Mouse (Mus musculus): Measurements from ENCODE around the gene Gm20388.
"Not testable (repeated sequence)": the region's sequence is repeated elsewhere in the genome, so short reads cannot be mapped to it uniquely, and the experiment has no call there.

Gene Gm20388

GRCm38 (mm10) chr8:121296082-121296481, 1385.4 kb downstream of the Gm20388 start:
- no peak for DNase-seq (ENCODE audit: low spot score in 2 of 2)

DNA sequence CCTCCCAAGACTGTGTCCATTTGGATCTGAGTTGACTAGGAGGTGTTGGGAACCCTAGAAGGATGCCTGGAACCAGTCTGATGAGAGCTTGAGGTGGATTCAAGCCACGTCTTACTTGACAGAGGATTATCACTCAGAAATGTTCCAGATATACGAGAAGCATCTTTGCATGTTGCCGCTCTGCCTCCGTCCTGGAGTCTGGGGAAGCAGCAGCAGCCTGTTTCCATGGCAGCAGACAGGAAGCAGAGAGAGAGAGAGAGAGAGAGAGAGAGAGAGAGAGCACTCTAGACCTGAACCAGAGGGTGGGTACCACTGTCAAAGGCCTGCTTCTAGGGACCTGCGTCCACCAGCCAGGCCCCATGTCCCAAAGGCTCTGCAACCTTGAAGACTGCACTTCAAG, 1386.0 kb downstream of the Gm20388 start:
- no peak for DNase-seq (ENCODE audit: low spot score in 2 of 2)

GRCm38 (mm10) chr8:121297299-121297698, 1386.7 kb downstream of the Gm20388 start:
- no peak for DNase-seq (ENCODE audit: low spot score in 2 of 2)

- no peak for DNase-seq (ENCODE audit: low spot score in 2 of 2)
Measured at GRCm38 (mm10) chr8:121300066-121300465, 1389.4 kb downstream of the Gm20388 start.

DNA sequence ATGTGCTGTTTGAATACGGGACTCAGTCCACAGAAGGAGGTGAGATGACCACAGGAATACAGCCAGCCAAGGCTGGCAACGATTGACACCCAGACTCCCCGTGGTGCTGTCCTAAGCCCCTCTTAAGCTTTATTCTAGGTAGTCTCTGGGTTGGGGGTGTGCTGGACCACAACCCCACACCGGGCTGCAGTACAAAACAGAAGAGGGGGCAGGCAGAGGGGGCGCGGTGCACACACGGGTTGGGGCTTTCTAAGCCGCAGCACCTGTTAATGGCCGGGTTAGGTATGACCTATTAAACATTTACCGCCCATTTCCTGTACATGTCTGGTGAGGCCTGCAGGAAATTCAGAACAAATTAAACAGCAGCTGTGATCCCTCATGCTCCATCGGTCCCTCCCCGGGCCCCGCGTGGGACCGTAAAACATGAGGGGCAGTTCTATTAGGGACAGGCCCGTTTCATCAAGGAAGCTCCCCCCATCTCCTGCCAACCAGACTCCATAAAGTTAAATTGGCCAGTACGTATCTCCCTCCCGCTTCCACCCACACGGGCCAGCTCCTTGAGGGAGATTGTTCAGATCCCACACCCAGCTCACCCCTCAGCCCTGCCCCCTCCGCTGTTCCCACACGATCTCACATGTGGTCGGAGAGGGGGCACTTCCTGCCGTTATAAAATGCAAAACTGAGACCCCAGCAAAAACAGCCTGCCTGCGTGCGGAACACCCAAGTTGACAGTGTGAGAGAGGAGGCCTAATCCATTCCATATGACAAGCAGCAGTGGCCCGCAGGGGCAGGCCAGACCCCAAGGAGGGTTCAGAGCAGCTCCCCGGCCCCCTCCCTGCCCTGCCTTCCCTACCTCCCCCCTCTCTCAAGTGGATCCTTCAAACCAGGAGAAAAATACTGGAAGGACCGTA, 1390.1 kb downstream of the Gm20388 start:
- no peak for DNase-seq (ENCODE audit: low spot score in 2 of 2)

GRCm38 (mm10) chr8:121301431-121301830, 1390.8 kb downstream of the Gm20388 start:
- no peak for DNase-seq (ENCODE audit: low spot score in 2 of 2)

DNA sequence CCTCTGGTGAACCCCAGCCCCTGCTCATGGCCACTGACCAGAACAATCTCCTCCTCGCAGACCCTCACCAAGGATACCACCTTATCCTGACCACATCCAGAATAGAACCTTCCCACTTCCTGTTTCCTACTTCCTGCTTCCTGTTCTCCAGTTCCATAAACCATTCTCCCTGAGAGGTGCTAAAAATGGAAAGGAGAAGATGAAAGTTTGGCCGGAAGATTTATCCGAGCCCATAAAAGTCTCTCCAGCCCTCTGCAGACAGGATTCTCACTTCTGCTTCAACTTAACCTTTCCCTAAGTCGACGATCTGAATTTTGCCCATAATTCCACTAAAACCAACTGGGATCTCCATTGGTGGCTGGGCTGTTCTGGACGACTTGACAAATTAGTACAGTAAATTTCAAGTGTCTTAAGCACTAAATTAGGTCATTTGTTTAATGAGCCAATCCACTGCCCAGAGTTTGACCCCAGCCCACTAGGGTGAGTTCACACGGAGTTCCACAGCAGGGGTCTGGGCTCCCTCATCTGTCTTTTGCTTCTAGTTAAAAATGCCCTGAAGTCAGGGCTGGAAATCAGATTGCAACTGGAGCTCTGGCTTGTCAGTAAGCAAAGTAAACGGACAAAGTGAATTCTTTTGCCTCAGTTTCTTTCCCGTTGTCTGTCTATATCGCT, 1391.5 kb downstream of the Gm20388 start:
- no peak for DNase-seq (ENCODE audit: low spot score in 2 of 2)

- no peak for DNase-seq (ENCODE audit: low spot score in 2 of 2)
Measured at GRCm38 (mm10) chr8:121307723-121308122, 1397.1 kb downstream of the Gm20388 start.

DNA sequence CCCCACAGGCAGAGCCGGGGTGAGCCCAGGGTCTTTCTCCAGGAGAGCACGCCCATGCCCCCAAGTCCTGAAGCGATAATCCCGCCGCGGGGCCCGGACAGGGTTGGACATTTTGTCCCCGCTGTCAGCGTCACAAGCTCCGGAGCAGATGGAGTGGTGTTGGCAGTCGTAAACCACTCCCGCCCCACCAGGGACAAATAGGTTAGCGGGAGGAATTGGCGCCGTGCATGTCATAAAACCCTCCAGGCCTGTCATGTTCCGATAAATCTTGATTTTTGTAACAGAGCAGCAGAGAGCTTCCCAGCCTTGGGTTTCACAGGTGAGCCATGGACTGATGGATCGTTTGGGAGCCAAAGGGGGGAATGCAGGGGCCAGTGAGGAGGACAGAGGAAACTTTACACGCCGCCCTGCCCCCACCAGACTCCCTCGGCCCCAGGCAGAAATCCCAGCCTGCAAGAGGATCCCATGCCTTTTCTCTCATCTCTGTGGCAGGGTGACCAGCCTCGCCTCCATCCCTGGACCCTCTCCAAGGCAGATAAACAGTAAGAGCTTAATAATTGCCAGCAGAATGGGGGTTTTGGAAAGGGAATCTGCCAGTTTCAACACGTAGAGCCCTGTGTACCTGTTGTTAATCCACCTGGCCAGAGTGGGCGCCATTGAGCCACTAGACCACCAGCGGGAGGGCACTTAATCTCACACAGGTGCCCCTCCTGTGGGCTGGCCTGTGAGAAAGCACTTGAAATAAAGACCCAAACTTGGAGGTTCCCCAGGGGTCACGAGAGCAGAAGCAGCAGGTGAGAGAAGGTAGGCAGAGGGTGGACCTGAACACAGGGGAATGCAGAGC, 1400.6 kb downstream of the Gm20388 start:
- DNase-seq (ENCODE audit: low spot score in 2 of 2): no peak

- DNase-seq (ENCODE audit: low spot score in 2 of 2): no peak
Measured at GRCm38 (mm10) chr8:121313458-121313857, 1402.8 kb downstream of the Gm20388 start.

GRCm38 (mm10) chr8:121314036-121314435, 1403.4 kb downstream of the Gm20388 start:
- no peak for DNase-seq (ENCODE audit: low spot score in 2 of 2)

DNA sequence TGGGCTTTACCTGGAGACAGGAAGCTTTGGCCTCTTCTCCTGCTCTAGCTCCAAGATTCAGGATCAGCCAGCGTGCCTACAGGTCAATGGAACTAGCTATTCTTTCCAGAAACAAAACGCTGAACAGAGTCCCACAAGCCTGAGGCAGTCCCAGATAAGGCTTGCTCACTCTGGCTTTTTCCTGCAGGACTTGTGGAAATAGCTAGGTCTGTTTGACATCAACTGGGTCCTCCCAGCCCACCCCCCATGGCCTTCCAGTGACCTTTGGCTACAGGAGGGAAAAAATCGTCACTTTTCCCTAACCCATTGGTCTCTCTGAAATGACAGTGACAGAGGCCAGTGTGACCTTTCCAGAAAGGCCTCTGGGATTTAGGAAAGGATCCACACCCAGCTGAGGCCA, 1404.9 kb downstream of the Gm20388 start:
- DNase-seq (ENCODE audit: low spot score in 2 of 2): no peak

- DNase-seq (ENCODE audit: low spot score in 2 of 2): no peak
Measured at GRCm38 (mm10) chr8:121316009-121316408, 1405.4 kb downstream of the Gm20388 start.

DNA sequence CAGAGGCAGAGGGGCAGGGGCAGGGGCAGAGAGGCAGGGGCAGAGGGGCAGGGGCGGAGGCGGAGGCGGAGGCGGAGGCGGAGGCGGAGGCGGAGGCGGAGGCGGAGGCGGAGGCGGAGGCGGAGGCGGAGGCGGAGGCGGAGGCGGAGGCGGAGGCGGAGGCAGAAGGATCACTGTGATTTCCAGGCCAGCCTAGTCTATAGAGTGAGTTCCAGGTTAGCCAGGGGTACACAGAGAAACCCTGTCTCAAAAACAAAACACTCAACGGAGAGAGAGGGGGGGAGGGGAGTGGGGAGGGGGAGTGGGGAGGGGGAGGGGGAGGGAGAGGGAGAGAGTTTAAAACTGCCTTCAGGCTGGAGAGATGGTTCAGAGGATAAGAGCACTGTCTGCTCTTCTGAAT, 1408.1 kb downstream of the Gm20388 start:
- DNase-seq (ENCODE audit: low spot score in 2 of 2): not testable (repeated sequence)

DNA sequence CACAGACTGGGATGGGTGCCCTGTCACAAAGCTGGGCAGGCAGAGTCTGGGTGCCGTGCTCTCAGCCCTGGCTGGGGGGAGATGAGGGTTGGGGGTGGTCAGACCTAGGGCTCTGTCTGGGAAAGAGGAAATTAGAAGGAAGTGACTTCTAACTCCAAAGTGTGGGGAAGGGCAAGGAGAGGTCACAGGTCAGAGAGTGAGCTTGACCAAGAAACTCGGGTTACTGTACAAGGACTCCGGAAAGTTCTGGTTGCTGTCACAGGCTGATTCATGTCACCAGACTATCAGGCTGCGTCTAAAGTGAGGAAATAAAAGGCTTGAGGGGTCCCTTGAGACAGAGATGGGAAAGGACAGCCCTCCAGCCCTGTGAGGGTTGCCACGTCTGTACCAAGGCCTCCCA, 1408.8 kb downstream of the Gm20388 start:
- DNase-seq (ENCODE audit: low spot score in 2 of 2): no peak

DNA sequence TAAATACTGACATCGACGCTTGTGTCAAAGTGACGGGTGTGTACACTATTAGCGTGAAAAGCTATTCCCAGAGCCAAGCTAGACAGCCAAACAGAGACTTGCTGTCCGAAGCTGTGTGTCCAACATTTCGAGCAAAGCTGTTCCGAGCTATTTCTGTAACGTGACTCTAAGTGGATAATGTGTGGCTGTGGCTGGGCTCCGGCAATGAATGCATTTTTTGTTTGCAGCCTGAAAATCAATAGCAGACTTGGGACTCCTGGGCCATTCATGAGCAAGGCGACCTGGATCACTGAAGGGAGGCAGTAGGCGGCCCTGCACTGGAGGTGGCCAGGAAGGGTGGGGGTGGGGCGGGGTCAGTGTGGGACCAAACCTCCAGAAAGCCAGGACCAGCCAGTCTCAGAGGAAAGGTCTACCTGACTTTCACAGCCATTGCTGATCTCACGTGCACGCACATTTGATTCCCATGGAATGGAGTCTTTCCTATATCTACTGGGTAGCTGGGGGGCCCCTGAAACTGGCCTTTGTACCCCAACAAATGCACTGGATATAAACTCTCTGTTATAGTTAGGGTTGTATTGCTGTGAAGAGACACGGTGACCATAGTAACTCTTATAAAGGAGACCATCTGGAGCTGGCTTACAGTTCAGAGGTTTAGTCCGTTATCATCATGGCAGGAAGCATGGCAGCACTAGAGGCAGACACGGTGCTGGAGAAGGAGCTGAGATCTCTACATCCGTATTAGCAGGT, 1415.7 kb downstream of the Gm20388 start:
- DNase-seq (ENCODE audit: low spot score in 2 of 2): no peak

DNA sequence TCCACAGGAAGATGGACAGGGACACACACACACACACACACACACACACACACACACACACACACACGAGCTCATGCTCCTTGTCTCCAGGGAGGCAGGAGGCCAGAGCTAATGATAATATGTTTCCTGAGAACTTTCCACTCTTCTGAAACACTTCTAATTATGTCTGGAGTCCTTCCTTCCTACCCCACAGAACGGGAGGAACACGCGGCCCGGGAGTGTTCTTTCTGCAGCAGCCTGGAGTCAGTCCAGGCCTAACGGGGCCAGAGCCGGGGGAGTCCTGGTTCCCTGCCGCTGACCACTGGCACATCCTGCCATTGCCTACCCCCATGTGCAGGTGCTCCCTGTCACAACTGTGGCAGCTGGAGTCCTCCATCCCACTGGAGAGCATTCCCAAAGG, 1421.8 kb downstream of the Gm20388 start:
- DNase-seq (ENCODE audit: low spot score in 2 of 2): no peak

- DNase-seq (ENCODE audit: low spot score in 2 of 2): no peak
Measured at GRCm38 (mm10) chr8:121334495-121335424, 1424.1 kb downstream of the Gm20388 start.

DNA sequence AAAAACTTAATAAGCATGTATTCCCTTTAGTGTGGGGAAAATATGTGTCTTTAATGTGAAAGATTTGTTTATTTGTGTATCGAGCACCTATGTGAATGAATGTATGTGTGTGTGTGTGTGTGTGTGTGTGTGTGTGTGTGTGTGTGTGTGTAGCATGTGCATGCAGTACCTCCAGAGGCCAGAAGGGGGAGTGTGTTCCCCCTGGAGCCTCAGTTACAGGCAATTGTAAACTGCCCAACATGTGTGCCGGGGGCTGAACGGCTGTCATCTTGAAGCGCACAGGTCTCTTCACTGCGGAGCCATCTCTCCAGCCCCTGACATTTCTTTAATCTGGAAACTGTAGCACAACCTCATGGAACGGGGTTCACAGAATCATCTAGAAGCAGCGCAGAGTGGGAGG, 1425.0 kb downstream of the Gm20388 start:
- no peak for DNase-seq (ENCODE audit: low spot score in 2 of 2)

DNA sequence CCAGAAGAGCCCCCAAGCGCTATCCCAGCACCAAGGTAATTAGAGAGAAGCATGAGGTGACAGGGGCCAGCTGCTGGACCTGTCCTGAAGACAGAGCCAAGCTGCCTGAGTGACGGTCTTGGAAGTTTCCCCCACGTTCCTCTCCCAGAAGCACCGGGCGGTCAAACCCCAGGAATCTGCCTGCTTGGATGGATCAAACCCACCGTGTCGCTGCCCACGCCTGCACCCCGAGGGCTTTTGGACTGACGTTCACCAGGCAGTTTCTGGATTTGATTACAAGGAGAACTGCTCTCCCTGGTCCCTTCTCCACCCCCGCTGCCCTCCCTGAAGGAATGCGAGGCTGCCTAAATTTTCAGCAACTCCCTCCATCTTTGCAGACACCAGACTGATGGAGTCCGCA, 1432.3 kb downstream of the Gm20388 start:
- no peak for DNase-seq (ENCODE audit: low spot score in 2 of 2)

All from frontal cortex, postnatal 25 days (tissue).